Mouse (Mus musculus): ENCODE results near the gene Lrrc29. TPM values are rescaled to one million over a fixed set of nuclear protein-coding genes. Genes with fewer than 3 reads are reported as not detected.

Gene Lrrc29
- polyA plus RNA-seq, 1 experiment = 2.5 TPM

- Histone ChIP-seq H3K4me3 (replicated peaks) (peak overlapping the region; percentile 62), H3K27me3 (ENCODE audit: control insufficient read depth) (peaks cover 70% of the 10 kb centered on the region), H3K9me3 (ENCODE audit: control insufficient read depth, low read length) (peaks cover 10% of the 10 kb centered on the region; the same call in 1 of the 2 replicates), H3K4me1 (ENCODE audit: control insufficient read depth) (peaks cover 37% of the 10 kb centered on the region), H3K36me3 (ENCODE audit: control insufficient read depth) (no peaks in the 10 kb centered on the region)
- TF ChIP-seq TAL1 (IDR thresholded peaks at IDR 0.05; ENCODE audit: low read length) = no peak
- TF ChIP-seq GATA1 (IDR thresholded peaks at IDR 0.05; ENCODE audit: low read length) = no peak
Observed at GRCm38 (mm10) chr8:105346611-105347427, 20.7 kb upstream of the Lrrc29 start.

GRCm38 (mm10) chr8:105345061-105345975 is 19.2 kb upstream of the Lrrc29 start:
- no peaks in the 10 kb centered on the region for H3K36me3 ChIP-seq (ENCODE audit: control insufficient read depth)
- H3K4me1 ChIP-seq (ENCODE audit: control insufficient read depth) = peaks cover 47% of the 10 kb centered on the region
- no peak overlapping the region for H3K4me3 ChIP-seq (replicated peaks)
- peaks cover 10% of the 10 kb centered on the region; the same call in 1 of the 2 replicates for H3K9me3 ChIP-seq (ENCODE audit: control insufficient read depth, low read length)
- TF ChIP-seq GATA1 (IDR thresholded peaks at IDR 0.05; ENCODE audit: low read length) = no peak
- TF ChIP-seq TAL1 (IDR thresholded peaks at IDR 0.05; ENCODE audit: low read length) = no peak
- peaks cover 55% of the 10 kb centered on the region for H3K27me3 ChIP-seq (ENCODE audit: control insufficient read depth)

- Histone ChIP-seq H3K9me3 (ENCODE audit: control insufficient read depth, low read length) (peaks cover 3% of the 10 kb centered on the region; the same call in 1 of the 2 replicates), H3K4me1 (ENCODE audit: control insufficient read depth) (peaks cover 59% of the 10 kb centered on the region), H3K36me3 (ENCODE audit: control insufficient read depth) (no peaks in the 10 kb centered on the region), H3K27me3 (ENCODE audit: control insufficient read depth) (peaks cover 41% of the 10 kb centered on the region), H3K4me3 (replicated peaks) (no peak overlapping the region)
- TF ChIP-seq GATA1 (IDR thresholded peaks at IDR 0.05; ENCODE audit: low read length) (no peak), TAL1 (IDR thresholded peaks at IDR 0.05; ENCODE audit: low read length) (no peak)
Observed at GRCm38 (mm10) chr8:105343791-105344574, 17.9 kb upstream of the Lrrc29 start.

- TF ChIP-seq TAL1 (IDR thresholded peaks at IDR 0.05; ENCODE audit: low read length) = no peak
- TF ChIP-seq GATA1 (IDR thresholded peaks at IDR 0.05; ENCODE audit: low read length) = no peak
- H3K36me3 ChIP-seq (ENCODE audit: control insufficient read depth) = no peaks in the 10 kb centered on the region
- H3K27me3 ChIP-seq (ENCODE audit: control insufficient read depth) = peaks cover 29% of the 10 kb centered on the region
- peaks cover 55% of the 10 kb centered on the region for H3K4me1 ChIP-seq (ENCODE audit: control insufficient read depth)
- no peaks in the 10 kb centered on the region; the same call in 1 of the 2 replicates for H3K9me3 ChIP-seq (ENCODE audit: control insufficient read depth, low read length)
- H3K4me3 ChIP-seq (replicated peaks) = no peak overlapping the region
Observed at GRCm38 (mm10) chr8:105342768-105343167, 16.7 kb upstream of the Lrrc29 start.

- Histone ChIP-seq H3K4me1 (ENCODE audit: control insufficient read depth) (peaks cover 42% of the 10 kb centered on the region), H3K4me3 (replicated peaks) (no peak overlapping the region), H3K36me3 (ENCODE audit: control insufficient read depth) (peaks cover 9% of the 10 kb centered on the region), H3K9me3 (ENCODE audit: control insufficient read depth, low read length) (peaks cover under 1% of the 10 kb centered on the region; the same call in 1 of the 2 replicates), H3K27me3 (ENCODE audit: control insufficient read depth) (peaks cover 15% of the 10 kb centered on the region)
- TF ChIP-seq GATA1 (IDR thresholded peaks at IDR 0.05; ENCODE audit: low read length) (no peak), TAL1 (IDR thresholded peaks at IDR 0.05; ENCODE audit: low read length) (no peak)
Observed at GRCm38 (mm10) chr8:105341399-105341798, 15.3 kb upstream of the Lrrc29 start.

GRCm38 (mm10) chr8:105339886-105340635 is 14.0 kb upstream of the Lrrc29 start:
- Histone ChIP-seq H3K36me3 (ENCODE audit: control insufficient read depth) (peaks cover 18% of the 10 kb centered on the region), H3K4me1 (ENCODE audit: control insufficient read depth) (peaks cover 39% of the 10 kb centered on the region)

GRCm38 (mm10) chr8:105338992-105339391 is 12.9 kb upstream of the Lrrc29 start:
- Histone ChIP-seq H3K4me3 (replicated peaks) (no peak overlapping the region), H3K36me3 (ENCODE audit: control insufficient read depth) (peaks cover 22% of the 10 kb centered on the region), H3K4me1 (ENCODE audit: control insufficient read depth) (peaks cover 39% of the 10 kb centered on the region), H3K27me3 (ENCODE audit: control insufficient read depth) (no peaks in the 10 kb centered on the region), H3K9me3 (ENCODE audit: control insufficient read depth, low read length) (peaks cover 3% of the 10 kb centered on the region)
- no peak for TF ChIP-seq GATA1 (IDR thresholded peaks at IDR 0.05; ENCODE audit: low read length)
- no peak for TF ChIP-seq TAL1 (IDR thresholded peaks at IDR 0.05; ENCODE audit: low read length)

More at GRCm38 (mm10) chr8:105339886-105340635, 14.0 kb upstream of the Lrrc29 start:
- no peak for TF ChIP-seq GATA1 (IDR thresholded peaks at IDR 0.05; ENCODE audit: low read length)
- TF ChIP-seq TAL1 (IDR thresholded peaks at IDR 0.05; ENCODE audit: low read length) = no peak
- peaks cover 3% of the 10 kb centered on the region for H3K9me3 ChIP-seq (ENCODE audit: control insufficient read depth, low read length)
- H3K4me3 ChIP-seq (replicated peaks) = no peak overlapping the region
- H3K27me3 ChIP-seq (ENCODE audit: control insufficient read depth) = peaks cover 3% of the 10 kb centered on the region

All from erythroblast, embryonic 14.5 days (primary cell).